Mouse (Mus musculus) heart, postnatal 0 days (tissue): ENCODE results near the gene Faah. TPM values are rescaled to one million over a fixed set of nuclear protein-coding genes. Genes with fewer than 3 reads are reported as not detected.

Experiments used
- ATAC-seq: fragments of 200-750 bp; cut with Nextera tagmentation; 2 replicates; pipeline ENCODE4 v1.8.0; 2017; ENCODE audit warnings: low read depth, moderate number of reproducible peaks, moderate library complexity; ENCODE audit not compliant: insufficient read depth
- DNase-seq: peaks from one replicate; pipeline ENCODE4 v3.0.0-alpha.2; 2016; ENCODE audit warnings: low spot score
- H3K27ac ChIP-seq: fragments of 300-500 bp; sonication (generic); 2 replicates; pipeline ENCODE4 v1.5.1; 2014; ENCODE audit warnings: low read depth, mild to moderate bottlenecking
- H3K27me3 ChIP-seq: fragments of 300-500 bp; sonication (generic); 2 replicates; pipeline ENCODE4 v1.6.1; 2014; ENCODE audit warnings: low read length, mixed read lengths; ENCODE audit not compliant: control insufficient read depth, insufficient read depth
- H3K36me3 ChIP-seq: fragments of 300-500 bp; sonication (generic); replicated peaks from 2 replicates; pipeline ENCODE4 v1.6.1; 2014; ENCODE audit warnings: low read length, mixed read lengths; ENCODE audit not compliant: control insufficient read depth, insufficient read depth
- H3K4me1 ChIP-seq: fragments of 300-500 bp; sonication (generic); 2 replicates; pipeline ENCODE4 v1.6.1; 2014; ENCODE audit warnings: antibody characterized with exemption; ENCODE audit not compliant: control insufficient read depth, insufficient read depth
- H3K4me2 ChIP-seq: fragments of 300-500 bp; sonication (generic); 2 replicates; pipeline ENCODE4 v1.6.1; 2014; ENCODE audit warnings: low read depth, mild to moderate bottlenecking, low read length, moderate library complexity
- H3K4me3 ChIP-seq: fragments of 300-500 bp; sonication (generic); 2 replicates; pipeline ENCODE4 v1.5.1; 2014; ENCODE audit warnings: low read depth, low read length
- H3K9ac ChIP-seq: fragments of 300-500 bp; sonication (generic); replicated peaks from 2 replicates; pipeline ENCODE4 v1.6.1; 2014; ENCODE audit warnings: low read depth, low read length, mixed read lengths
- H3K9me3 ChIP-seq: fragments of 300-500 bp; sonication (generic); replicated peaks from 2 replicates; pipeline ENCODE4 v1.6.1; 2016; ENCODE audit warnings: low read length; ENCODE audit not compliant: control insufficient read depth
- CTCF ChIP-seq: IDR thresholded peaks from 2 replicates; pipeline ENCODE4 v1.5.1; 2016; ENCODE audit warnings: antibody characterized with exemption, control low read depth, low read depth
- EP300 ChIP-seq: IDR thresholded peaks from 2 replicates; pipeline ENCODE4 v1.6.1; 2016; ENCODE audit warnings: antibody characterized with exemption, low read depth
- WGBS: fragments of 180-500 bp; shearing (Covaris S2); extraction: QIAGEN DNeasy Blood & Tissue Kit; methylation state at CpG from one replicate; pipeline ENCODE4 v1.1.7; 2014; 5-methylcytosine and 5-hydroxymethylcytosine counted together
- polyA plus RNA-seq: library from polyadenylated mRNA; unstranded; fragments of >200 nt; fragmentation: Nextera tagmentation; extraction: Ambion mirVana; gene quantifications from 2 replicates; pipeline ENCODE4 v1.2.1, GENCODE M21; 2015
- total RNA-seq: library from RNA; depleted of rRNA; stranded (reverse); fragments of >200 nt; gene quantifications from 2 replicates; pipeline ENCODE4 v1.2.3, GENCODE M21; 2014; ENCODE audit warnings: low replicate concordance

Gene Faah
- total and polyA plus RNA-seq, 2 experiments from 2014 or later = 0.61 to 0.80 TPM

DNA sequence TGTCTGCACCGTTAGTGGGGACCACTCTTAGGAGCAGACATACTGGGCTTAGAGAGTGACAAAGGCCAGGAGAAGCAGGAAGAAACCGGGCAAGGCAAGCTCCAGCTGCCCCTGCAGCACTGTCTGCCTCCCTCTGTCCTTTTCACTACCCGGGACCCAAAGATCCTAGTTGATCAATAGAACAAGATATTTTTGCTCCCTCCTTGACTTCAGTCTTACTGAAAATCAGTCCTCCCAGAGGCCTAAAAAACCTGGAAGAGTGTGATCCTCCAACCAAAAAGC lies 62.3 kb downstream of the Faah start:
- DNase-seq = no peak
- 6% methylated on average over 3 of the region's 3 CpGs for WGBS
- Histone ChIP-seq H3K9ac (no peak overlapping the region), H3K27me3 (peaks cover 75% of the 10 kb centered on the region), H3K9me3 (no peaks in the 10 kb centered on the region), H3K27ac (no peak overlapping the region), H3K36me3 (no peaks in the 10 kb centered on the region), H3K4me1 (no peaks in the 10 kb centered on the region), H3K4me2 (no peak overlapping the region), H3K4me3 (no peak overlapping the region)
- ATAC-seq = no peak
- TF ChIP-seq CTCF = no peak

DNA sequence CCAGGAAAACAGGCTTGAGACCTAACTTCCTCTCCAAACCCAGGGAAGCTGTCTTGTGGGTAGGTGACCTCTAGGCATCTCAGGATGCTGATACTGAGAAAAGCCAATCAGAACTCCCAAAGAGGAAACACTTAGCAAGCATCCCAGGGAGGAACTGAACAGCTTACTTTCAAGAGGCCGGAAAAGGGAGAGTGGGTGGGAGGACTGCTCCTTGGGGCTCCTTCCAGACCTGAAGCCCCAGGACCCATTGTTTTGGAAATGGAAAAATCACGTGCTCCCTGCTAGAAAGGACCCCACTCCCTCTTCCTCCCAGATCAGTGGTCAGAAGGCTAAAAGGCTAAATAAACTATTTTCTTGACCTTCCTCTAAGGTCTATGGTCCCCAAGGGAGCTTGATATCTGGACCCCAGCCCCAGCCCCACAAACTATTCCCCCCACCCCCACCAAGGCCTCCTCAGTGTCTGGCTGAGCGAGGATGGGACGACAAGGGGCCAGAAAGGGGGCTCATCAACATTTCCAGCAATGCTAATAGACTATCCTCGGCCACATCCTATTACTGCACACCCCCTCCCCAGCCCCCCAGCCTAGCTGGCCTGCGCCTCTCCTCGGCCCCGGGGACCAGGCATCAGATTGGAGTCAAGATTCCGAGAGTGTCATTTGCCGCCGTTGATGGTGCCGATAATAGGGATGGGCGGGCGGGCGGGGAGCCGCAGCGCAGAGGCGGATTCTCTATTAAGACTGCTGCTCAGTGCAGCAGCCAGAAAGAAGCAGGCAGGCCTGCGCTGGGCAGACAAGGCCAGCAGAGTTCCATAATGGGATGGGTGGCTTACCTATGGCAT lies 62.9 kb downstream of the Faah start:
- H3K4me2 ChIP-seq = no peak overlapping the region
- no peak overlapping the region for H3K4me3 ChIP-seq
- H3K36me3 ChIP-seq = no peaks in the 10 kb centered on the region
- 5% methylated on average over 19 of the region's 19 CpGs for WGBS
- peaks cover 77% of the 10 kb centered on the region for H3K27me3 ChIP-seq
- TF ChIP-seq EP300 = no peak
- no peak for TF ChIP-seq CTCF
- H3K4me1 ChIP-seq = no peaks in the 10 kb centered on the region
- H3K9me3 ChIP-seq = no peaks in the 10 kb centered on the region
- no peak for DNase-seq
- H3K9ac ChIP-seq = no peak overlapping the region
- H3K27ac ChIP-seq = no peak overlapping the region
- ATAC-seq = no peak

DNA sequence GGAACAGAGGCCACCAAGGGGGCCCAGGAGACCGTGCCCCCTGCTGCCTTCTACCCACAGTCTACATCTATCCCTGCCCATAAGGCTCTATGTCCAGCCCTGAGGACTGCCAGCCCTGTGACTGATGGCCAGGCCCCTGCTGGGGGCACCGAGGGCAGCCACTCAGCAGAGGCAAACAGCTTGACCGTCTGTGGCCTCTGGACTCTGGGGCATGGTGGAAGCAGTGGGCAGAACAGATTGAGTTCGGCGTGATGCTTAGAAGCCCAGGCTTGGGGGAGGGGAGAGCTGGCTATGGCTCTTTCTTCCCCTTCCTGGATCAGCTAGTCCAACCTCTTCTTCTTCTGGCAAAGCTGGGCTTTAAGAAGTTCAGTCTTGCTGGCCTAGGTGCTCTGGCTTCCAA lies 64.2 kb downstream of the Faah start:
- no peaks in the 10 kb centered on the region for H3K36me3 ChIP-seq
- WGBS = 49% methylated on average over 5 of the region's 5 CpGs
- no peak overlapping the region for H3K9ac ChIP-seq
- no peak for ATAC-seq
- H3K27ac ChIP-seq = no peak overlapping the region
- no peak overlapping the region for H3K4me2 ChIP-seq
- H3K4me3 ChIP-seq = no peak overlapping the region
- TF ChIP-seq CTCF = no peak
- TF ChIP-seq EP300 = no peak
- no peak for DNase-seq
- no peaks in the 10 kb centered on the region for H3K4me1 ChIP-seq
- peaks cover 83% of the 10 kb centered on the region for H3K27me3 ChIP-seq
- H3K9me3 ChIP-seq = no peaks in the 10 kb centered on the region

DNA sequence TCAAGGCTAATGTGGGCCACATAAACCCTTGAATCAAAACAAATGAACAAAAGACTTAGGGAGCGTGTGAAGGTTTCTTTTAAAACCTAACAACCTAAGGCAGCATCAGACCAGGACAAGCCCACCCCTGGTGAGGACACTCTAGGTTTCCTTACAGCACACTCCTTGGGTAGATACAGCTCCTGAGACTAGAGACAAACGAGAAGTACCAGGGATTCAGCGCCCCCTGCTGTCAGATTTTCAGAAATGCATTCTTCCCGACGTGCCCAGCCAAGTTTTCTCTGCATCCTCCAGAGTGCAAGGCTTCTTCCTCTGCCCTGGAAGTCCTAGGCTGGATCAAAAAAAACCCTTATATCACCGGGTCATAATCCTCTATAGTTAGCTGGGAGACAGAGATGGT lies 65.0 kb downstream of the Faah start:
- Histone ChIP-seq H3K4me1 (no peaks in the 10 kb centered on the region), H3K27me3 (peaks cover 89% of the 10 kb centered on the region), H3K36me3 (no peaks in the 10 kb centered on the region), H3K9ac (no peak overlapping the region), H3K4me3 (no peak overlapping the region), H3K4me2 (no peak overlapping the region), H3K27ac (no peak overlapping the region), H3K9me3 (no peaks in the 10 kb centered on the region)
- no peak for ATAC-seq
- no peak for TF ChIP-seq EP300
- TF ChIP-seq CTCF = peak; percentile 57
- WGBS = 14% methylated on average over 6 of the region's 6 CpGs
- DNase-seq = no peak

DNA sequence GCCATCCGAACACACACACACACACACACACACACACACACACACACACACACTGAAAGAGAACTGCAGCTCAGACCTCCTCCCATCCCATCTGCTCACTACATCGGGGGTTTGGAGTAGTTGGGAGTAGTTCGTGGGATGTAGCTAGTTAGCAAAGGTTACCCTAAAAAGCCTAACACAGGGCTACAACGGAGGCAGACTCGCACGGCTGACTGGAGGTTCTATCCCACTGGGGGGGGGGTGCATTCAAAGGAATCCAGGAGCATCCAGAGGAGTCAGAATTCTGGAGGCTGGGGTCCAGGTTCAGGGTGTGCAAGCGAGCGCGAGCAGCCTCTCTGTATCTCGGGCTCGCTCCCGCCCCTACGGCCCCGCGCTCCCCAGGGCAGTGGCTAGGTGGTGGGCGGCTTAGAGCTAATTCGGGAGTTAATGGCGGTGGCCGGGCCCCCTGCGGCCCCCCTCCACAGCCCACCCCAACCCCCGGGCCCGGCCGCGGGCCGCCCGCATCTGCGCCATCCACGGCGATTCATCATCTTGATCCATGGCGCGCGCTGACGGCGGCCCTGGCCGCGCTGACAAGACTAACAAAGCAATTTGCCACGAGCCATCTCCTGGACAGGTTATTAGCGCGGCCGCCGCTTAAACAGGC lies 73.9 kb downstream of the Faah start:
- H3K4me2 ChIP-seq = no peak overlapping the region
- no peak overlapping the region for H3K4me3 ChIP-seq
- no peaks in the 10 kb centered on the region for H3K36me3 ChIP-seq
- no peaks in the 10 kb centered on the region for H3K9me3 ChIP-seq
- no peak overlapping the region for H3K9ac ChIP-seq
- WGBS = under 1% methylated on average over 41 of the region's 41 CpGs
- no peaks in the 10 kb centered on the region for H3K4me1 ChIP-seq
- peaks cover 93% of the 10 kb centered on the region for H3K27me3 ChIP-seq
- no peak overlapping the region for H3K27ac ChIP-seq
- ATAC-seq (no peak), DNase-seq (no peak)
- no peak for TF ChIP-seq EP300
- no peak for TF ChIP-seq CTCF
